Mouse (Mus musculus) fat pad, adult 2 months (tissue): ENCODE results near the gene Rnf166.
A peak's percentile ranks its signal among the peaks of the same experiment; 100 is the strongest.

Experiments used
- DNase-seq: peaks from one replicate; pipeline ENCODE4 v3.0.0-alpha.2; 2011; ENCODE audit warnings: low read depth, low spot score; ENCODE audit errors: extremely low read depth

The Rnf166 gene

GRCm38 (mm10) chr8:122469965-122470364 lies 5.9 kb downstream of the Rnf166 start:
- no peak for DNase-seq

GRCm38 (mm10) chr8:122469407-122469806 lies 6.5 kb downstream of the Rnf166 start:
- DNase-seq = no peak

- DNase-seq = no peak
Observed at GRCm38 (mm10) chr8:122467816-122468215, 8.0 kb downstream of the Rnf166 start.

- DNase-seq = no peak
Observed at GRCm38 (mm10) chr8:122464985-122465384, 10.9 kb downstream of the Rnf166 start.

- DNase-seq = peak; percentile 54
Observed at GRCm38 (mm10) chr8:122463651-122464640, 11.9 kb downstream of the Rnf166 start.

GRCm38 (mm10) chr8:122462510-122462909 lies 13.4 kb downstream of the Rnf166 start:
- DNase-seq = no peak

GRCm38 (mm10) chr8:122461473-122462148 lies 14.3 kb downstream of the Rnf166 start:
- peak; percentile 96 for DNase-seq

- DNase-seq = no peak
Observed at GRCm38 (mm10) chr8:122460524-122461472, 15.1 kb downstream of the Rnf166 start, which contains the start of gene Snai3. TSS of gene Snai3 (minus strand) at chr8:122460733.

GRCm38 (mm10) chr8:122459990-122460389 lies 15.9 kb downstream of the Rnf166 start:
- DNase-seq = no peak

GRCm38 (mm10) chr8:122459218-122459900 lies 16.5 kb downstream of the Rnf166 start:
- DNase-seq = no peak

- DNase-seq = no peak
Observed at GRCm38 (mm10) chr8:122457171-122457570, 18.7 kb downstream of the Rnf166 start.

GRCm38 (mm10) chr8:122454409-122454808 lies 21.5 kb downstream of the Rnf166 start:
- no peak for DNase-seq

- DNase-seq = no peak
Observed at GRCm38 (mm10) chr8:122452154-122452553, 23.7 kb downstream of the Rnf166 start.

- DNase-seq = no peak
Observed at GRCm38 (mm10) chr8:122451161-122451703, 24.6 kb downstream of the Rnf166 start.

- DNase-seq = no peak
Observed at GRCm38 (mm10) chr8:122445203-122445602, 30.7 kb downstream of the Rnf166 start.

GRCm38 (mm10) chr8:122444058-122444748 lies 31.7 kb downstream of the Rnf166 start:
- peak; percentile 68 for DNase-seq

GRCm38 (mm10) chr8:122443262-122444006 lies 32.4 kb downstream of the Rnf166 start, which contains the start of gene Mvd:
TSS of gene Mvd (minus strand) at chr8:122443422.
- DNase-seq = peak; percentile 85

- no peak for DNase-seq
Observed at GRCm38 (mm10) chr8:122442781-122443180, 33.1 kb downstream of the Rnf166 start.
